Mouse (Mus musculus): ENCODE data around the gene Med29. TPM values are rescaled to one million over a fixed set of nuclear protein-coding genes. Genes with fewer than 3 reads are reported as not detected.
"Not testable (repeated sequence)": the region's sequence is repeated elsewhere in the genome, so short reads cannot be mapped to it uniquely, and the experiment has no call there.

Med29 gene
- total and polyA plus RNA-seq, 3 experiments, result 11.2 to 17.7 (median 15.4) TPM

GRCm38 (mm10) chr7:28401030-28401429 is 8.5 kb upstream of the Med29 start:
- Histone ChIP-seq H3K27me3 (ENCODE audit: insufficient read depth, low read length) (no peaks in the 10 kb centered on the region), H3K4me3 (ENCODE audit: low read depth, low read length) (no peak overlapping the region), H3K9me3 (replicated peaks) (no peaks in the 10 kb centered on the region), H3K4me1 (ENCODE audit: insufficient read depth, low read depth, low read length) (peaks cover 3% of the 10 kb centered on the region), H3K36me3 (replicated peaks) (peaks cover 98% of the 10 kb centered on the region)
- DNase-seq (ENCODE audit: low spot score) (no peak), ATAC-seq (ENCODE audit: extremely low read depth, insufficient number of reproducible peaks, low FRiP score, poor library complexity, severe bottlenecking) (no peak)
- TF ChIP-seq TAL1 (conservative IDR thresholded peaks at IDR 0.05; ENCODE audit: low read depth, low read length) (no peak), GATA2 (IDR thresholded peaks at IDR 0.05; ENCODE audit: borderline replicate concordance, low read depth, low read length) (no peak), GATA1 (IDR thresholded peaks at IDR 0.05; ENCODE audit: borderline replicate concordance, low read length) (no peak), CTCF (IDR thresholded peaks at IDR 0.05; ENCODE audit: low read depth, low read length) (no peak), POLR2AphosphoS5 (IDR thresholded peaks at IDR 0.05; ENCODE audit: insufficient replicate concordance, low read depth, low read length) (no peak)

DNA sequence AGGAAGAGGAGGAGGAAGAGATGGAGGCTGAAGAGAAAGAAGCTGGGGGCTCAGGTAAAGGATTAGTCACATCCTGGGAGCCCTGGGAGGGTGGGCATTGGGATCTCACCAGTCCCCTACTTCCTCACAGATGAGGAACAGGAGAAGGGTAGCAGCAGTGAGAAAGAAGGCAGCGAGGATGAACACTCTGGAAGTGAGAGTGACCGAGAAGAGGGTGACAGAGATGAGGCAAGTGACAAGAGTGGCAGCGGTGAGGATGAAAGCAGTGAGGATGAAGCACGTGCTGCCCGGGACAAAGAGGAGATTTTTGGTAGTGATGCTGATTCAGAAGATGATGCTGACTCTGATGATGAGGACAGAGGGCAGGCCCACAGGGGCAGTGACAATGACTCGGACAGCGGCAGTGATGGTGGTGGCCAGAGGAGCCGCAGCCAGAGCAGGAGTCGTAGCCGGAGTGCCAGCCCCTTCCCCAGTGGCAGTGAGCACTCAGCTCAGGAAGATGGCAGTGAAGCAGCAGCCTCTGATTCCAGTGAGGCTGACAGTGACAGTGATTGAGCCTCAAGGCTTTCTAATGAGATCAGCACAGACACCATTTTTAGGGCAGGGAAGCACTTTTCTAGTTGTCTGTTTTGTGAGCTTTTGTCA is 6.3 kb upstream of the Med29 start:
- ATAC-seq (ENCODE audit: extremely low read depth, insufficient number of reproducible peaks, low FRiP score, poor library complexity, severe bottlenecking) (no peak), DNase-seq (ENCODE audit: low spot score) (no peak)
- Histone ChIP-seq H3K9me3 (replicated peaks) (no peaks in the 10 kb centered on the region), H3K27me3 (ENCODE audit: insufficient read depth, low read length) (no peaks in the 10 kb centered on the region), H3K36me3 (replicated peaks) (peaks cover 94% of the 10 kb centered on the region), H3K4me1 (ENCODE audit: insufficient read depth, low read depth, low read length) (peaks cover 6% of the 10 kb centered on the region), H3K4me3 (ENCODE audit: low read depth, low read length) (no peak overlapping the region)
- TF ChIP-seq GATA2 (IDR thresholded peaks at IDR 0.05; ENCODE audit: borderline replicate concordance, low read depth, low read length) (no peak), GATA1 (IDR thresholded peaks at IDR 0.05; ENCODE audit: borderline replicate concordance, low read length) (no peak), TAL1 (conservative IDR thresholded peaks at IDR 0.05; ENCODE audit: low read depth, low read length) (no peak), POLR2AphosphoS5 (IDR thresholded peaks at IDR 0.05; ENCODE audit: insufficient replicate concordance, low read depth, low read length) (no peak), CTCF (IDR thresholded peaks at IDR 0.05; ENCODE audit: low read depth, low read length) (no peak)

- DNase-seq (ENCODE audit: low spot score) (no peak), ATAC-seq (ENCODE audit: extremely low read depth, insufficient number of reproducible peaks, low FRiP score, poor library complexity, severe bottlenecking) (no peak)
- H3K36me3 ChIP-seq (replicated peaks), result peaks cover 87% of the 10 kb centered on the region
- H3K9me3 ChIP-seq (replicated peaks), result no peaks in the 10 kb centered on the region
- no peaks in the 10 kb centered on the region for H3K27me3 ChIP-seq (ENCODE audit: insufficient read depth, low read length)
- no peak overlapping the region for H3K4me3 ChIP-seq (ENCODE audit: low read depth, low read length)
- H3K4me1 ChIP-seq (ENCODE audit: insufficient read depth, low read depth, low read length), result peaks cover 11% of the 10 kb centered on the region
- no peak for TF ChIP-seq TAL1 (conservative IDR thresholded peaks at IDR 0.05; ENCODE audit: low read depth, low read length)
- 0 out of 2 replicates have a peak, but pooled peaks have one; percentile 34 for TF ChIP-seq CTCF (IDR thresholded peaks at IDR 0.05; ENCODE audit: low read depth, low read length)
- no peak for TF ChIP-seq POLR2AphosphoS5 (IDR thresholded peaks at IDR 0.05; ENCODE audit: insufficient replicate concordance, low read depth, low read length)
- no peak for TF ChIP-seq GATA2 (IDR thresholded peaks at IDR 0.05; ENCODE audit: borderline replicate concordance, low read depth, low read length)
- no peak for TF ChIP-seq GATA1 (IDR thresholded peaks at IDR 0.05; ENCODE audit: borderline replicate concordance, low read length)
Measured at GRCm38 (mm10) chr7:28398000-28398399, 5.5 kb upstream of the Med29 start.

DNA sequence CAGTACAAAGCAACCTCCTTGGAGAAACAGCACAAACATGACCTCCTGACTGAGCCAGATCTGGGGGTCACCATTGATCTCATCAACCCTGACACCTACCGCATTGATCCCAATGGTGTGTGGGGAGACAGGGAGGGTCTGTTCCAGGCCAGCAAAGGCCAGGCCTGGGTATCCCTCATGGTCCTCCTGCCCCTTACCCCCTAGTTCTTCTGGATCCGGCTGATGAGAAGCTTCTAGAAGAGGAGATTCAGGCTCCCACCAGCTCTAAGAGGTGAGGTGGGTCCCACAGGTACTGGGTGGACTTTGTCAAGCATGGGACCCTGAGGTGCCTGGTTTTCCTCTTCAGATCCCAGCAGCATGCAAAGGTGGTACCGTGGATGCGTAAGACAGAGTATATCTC is 2.9 kb upstream of the Med29 start:
- no peak for DNase-seq (ENCODE audit: low spot score)
- H3K9me3 ChIP-seq (replicated peaks), result no peaks in the 10 kb centered on the region
- H3K4me3 ChIP-seq (ENCODE audit: low read depth, low read length), result no peak overlapping the region
- no peak for ATAC-seq (ENCODE audit: extremely low read depth, insufficient number of reproducible peaks, low FRiP score, poor library complexity, severe bottlenecking)
- H3K4me1 ChIP-seq (ENCODE audit: insufficient read depth, low read depth, low read length), result peaks cover 23% of the 10 kb centered on the region
- TF ChIP-seq POLR2AphosphoS5 (IDR thresholded peaks at IDR 0.05; ENCODE audit: insufficient replicate concordance, low read depth, low read length) (no peak), GATA2 (IDR thresholded peaks at IDR 0.05; ENCODE audit: borderline replicate concordance, low read depth, low read length) (no peak), GATA1 (IDR thresholded peaks at IDR 0.05; ENCODE audit: borderline replicate concordance, low read length) (no peak)
- peaks cover 69% of the 10 kb centered on the region for H3K36me3 ChIP-seq (replicated peaks)
- H3K27me3 ChIP-seq (ENCODE audit: insufficient read depth, low read length), result no peaks in the 10 kb centered on the region

GRCm38 (mm10) chr7:28393272-28393951 is 904 bp upstream of the Med29 start:
- no peaks in the 10 kb centered on the region for H3K9me3 ChIP-seq (replicated peaks)
- ATAC-seq (ENCODE audit: extremely low read depth, insufficient number of reproducible peaks, low FRiP score, poor library complexity, severe bottlenecking) (no peak), DNase-seq (ENCODE audit: low spot score) (no peak)
- no peak for TF ChIP-seq GATA2 (IDR thresholded peaks at IDR 0.05; ENCODE audit: borderline replicate concordance, low read depth, low read length)
- TF ChIP-seq GATA1 (IDR thresholded peaks at IDR 0.05; ENCODE audit: borderline replicate concordance, low read length), result no peak
- no peak for TF ChIP-seq TAL1 (conservative IDR thresholded peaks at IDR 0.05; ENCODE audit: low read depth, low read length)
- no peak for TF ChIP-seq CTCF (IDR thresholded peaks at IDR 0.05; ENCODE audit: low read depth, low read length)
- TF ChIP-seq POLR2AphosphoS5 (IDR thresholded peaks at IDR 0.05; ENCODE audit: insufficient replicate concordance, low read depth, low read length), result no peak
- peaks cover 70% of the 10 kb centered on the region for H3K36me3 ChIP-seq (replicated peaks)
- peak overlapping the region; percentile 95 for H3K4me3 ChIP-seq (ENCODE audit: low read depth, low read length)
- peaks cover 24% of the 10 kb centered on the region for H3K4me1 ChIP-seq (ENCODE audit: insufficient read depth, low read depth, low read length)
- no peaks in the 10 kb centered on the region for H3K27me3 ChIP-seq (ENCODE audit: insufficient read depth, low read length)

GRCm38 (mm10) chr7:28390331-28390730 is 2.2 kb downstream of the Med29 start:
- peaks cover 69% of the 10 kb centered on the region for H3K36me3 ChIP-seq (replicated peaks)
- DNase-seq (ENCODE audit: low spot score), result no peak
- no peak for ATAC-seq (ENCODE audit: extremely low read depth, insufficient number of reproducible peaks, low FRiP score, poor library complexity, severe bottlenecking)
- peaks cover 38% of the 10 kb centered on the region for H3K4me1 ChIP-seq (ENCODE audit: insufficient read depth, low read depth, low read length)
- H3K9me3 ChIP-seq (replicated peaks), result no peaks in the 10 kb centered on the region
- no peaks in the 10 kb centered on the region for H3K27me3 ChIP-seq (ENCODE audit: insufficient read depth, low read length)
- H3K4me3 ChIP-seq (ENCODE audit: low read depth, low read length), result no peak overlapping the region
- TF ChIP-seq CTCF (IDR thresholded peaks at IDR 0.05; ENCODE audit: low read depth, low read length), result no peak
- no peak for TF ChIP-seq GATA2 (IDR thresholded peaks at IDR 0.05; ENCODE audit: borderline replicate concordance, low read depth, low read length)
- no peak for TF ChIP-seq GATA1 (IDR thresholded peaks at IDR 0.05; ENCODE audit: borderline replicate concordance, low read length)
- no peak for TF ChIP-seq TAL1 (conservative IDR thresholded peaks at IDR 0.05; ENCODE audit: low read depth, low read length)
- TF ChIP-seq POLR2AphosphoS5 (IDR thresholded peaks at IDR 0.05; ENCODE audit: insufficient replicate concordance, low read depth, low read length), result no peak

DNA sequence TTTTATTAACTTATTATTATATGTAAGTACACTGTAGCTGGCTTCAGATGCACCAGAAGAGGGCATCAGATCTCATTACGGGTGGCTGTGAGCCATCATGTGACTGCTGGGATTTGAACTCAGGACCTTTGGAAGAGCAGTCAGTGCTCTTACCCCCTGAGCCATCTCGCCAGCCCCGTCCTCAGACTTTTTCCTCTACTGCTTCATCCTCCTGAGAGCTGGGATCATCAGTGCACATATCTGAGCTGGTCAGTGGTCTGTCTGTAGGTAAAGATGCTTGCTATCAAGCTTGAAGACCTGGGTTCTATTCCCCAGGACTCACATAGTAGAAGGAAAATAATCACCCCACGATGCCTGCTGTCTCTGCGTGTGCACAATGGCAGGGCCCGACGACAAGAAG is 5.1 kb downstream of the Med29 start:
- H3K4me3 ChIP-seq (ENCODE audit: low read depth, low read length); H3K27me3 ChIP-seq (ENCODE audit: insufficient read depth, low read length); DNase-seq (ENCODE audit: low spot score); H3K9me3 ChIP-seq (replicated peaks); ATAC-seq (ENCODE audit: extremely low read depth, insufficient number of reproducible peaks, low FRiP score, poor library complexity, severe bottlenecking): not testable (repeated sequence)
- H3K36me3 ChIP-seq (replicated peaks), result peaks cover 71% of the 10 kb centered on the region
- peaks cover 56% of the 10 kb centered on the region for H3K4me1 ChIP-seq (ENCODE audit: insufficient read depth, low read depth, low read length)

GRCm38 (mm10) chr7:28386877-28387276 is 5.6 kb downstream of the Med29 start:
- not testable (repeated sequence) for DNase-seq (ENCODE audit: low spot score); H3K9me3 ChIP-seq (replicated peaks); H3K27me3 ChIP-seq (ENCODE audit: insufficient read depth, low read length); H3K4me3 ChIP-seq (ENCODE audit: low read depth, low read length); ATAC-seq (ENCODE audit: extremely low read depth, insufficient number of reproducible peaks, low FRiP score, poor library complexity, severe bottlenecking)
- peaks cover 71% of the 10 kb centered on the region for H3K36me3 ChIP-seq (replicated peaks)
- H3K4me1 ChIP-seq (ENCODE audit: insufficient read depth, low read depth, low read length), result peaks cover 61% of the 10 kb centered on the region

Data from G1E (cell line).